Mouse (Mus musculus) stomach, postnatal 0 days (tissue): Measurements from ENCODE around the gene Ninl. TPM values are rescaled to one million over a fixed set of nuclear protein-coding genes. Genes with fewer than 3 reads are reported as not detected.

Experiments used
- ATAC-seq: fragments of 200-750 bp; cut with Nextera tagmentation; 2 replicates; pipeline ENCODE4 v1.8.0; 2017; ENCODE audit not compliant: low FRiP score, low TSS enrichment
- DNase-seq: peaks from one replicate; pipeline ENCODE4 v3.0.0-alpha.2; 2016; ENCODE audit warnings: low spot score
- H3K27ac ChIP-seq: fragments of 300-500 bp; sonication (generic); replicated peaks from 2 replicates; pipeline ENCODE4 v1.5.1; 2014; ENCODE audit warnings: mild to moderate bottlenecking, control low read depth
- H3K27me3 ChIP-seq: fragments of 300-500 bp; sonication (generic); 2 replicates; pipeline ENCODE4 v1.6.1; 2014; ENCODE audit warnings: low read length; ENCODE audit not compliant: control insufficient read depth, insufficient read depth
- H3K36me3 ChIP-seq: fragments of 300-500 bp; sonication (generic); 2 replicates; pipeline ENCODE4 v1.6.1; 2014; ENCODE audit warnings: low read length, mixed read lengths; ENCODE audit not compliant: control insufficient read depth, insufficient read depth
- H3K4me1 ChIP-seq: fragments of 300-500 bp; sonication (generic); replicated peaks from 2 replicates; pipeline ENCODE4 v1.6.1; 2014; ENCODE audit warnings: antibody characterized with exemption; ENCODE audit not compliant: control insufficient read depth, insufficient read depth
- H3K4me2 ChIP-seq: fragments of 300-500 bp; sonication (generic); replicated peaks from 2 replicates; pipeline ENCODE4 v1.6.1; 2014; ENCODE audit warnings: low read depth, mild to moderate bottlenecking, control low read depth, moderate library complexity
- H3K4me3 ChIP-seq: fragments of 300-500 bp; sonication (generic); 2 replicates; pipeline ENCODE4 v1.5.1; 2014; ENCODE audit warnings: low read depth, low read length, control low read depth
- H3K9ac ChIP-seq: fragments of 300-500 bp; sonication (generic); 2 replicates; pipeline ENCODE4 v1.6.1; 2014; ENCODE audit warnings: mild to moderate bottlenecking, low read length, control low read depth, mixed read lengths
- H3K9me3 ChIP-seq: fragments of 300-500 bp; sonication (generic); 2 replicates; pipeline ENCODE4 v1.6.1; 2016; ENCODE audit warnings: low read length; ENCODE audit not compliant: control insufficient read depth
- CTCF ChIP-seq: IDR thresholded peaks from 2 replicates; pipeline ENCODE4 v1.5.1; 2016; ENCODE audit warnings: antibody characterized with exemption, low read depth, mild to moderate bottlenecking, moderate library complexity
- EP300 ChIP-seq: optimal IDR thresholded peaks from 2 replicates; pipeline ENCODE3; 2016; ENCODE audit warnings: antibody characterized with exemption
- WGBS: fragments of 180-500 bp; shearing (Covaris S2); extraction: QIAGEN DNeasy Blood & Tissue Kit; methylation state at CpG from one replicate; pipeline ENCODE4 v1.1.7; 2014; 5-methylcytosine and 5-hydroxymethylcytosine counted together
- polyA plus RNA-seq: library from polyadenylated mRNA; unstranded; fragments of >200 nt; fragmentation: Nextera tagmentation; extraction: Ambion mirVana; gene quantifications from 2 replicates; pipeline ENCODE4 v1.2.1, GENCODE M21; 2015

The Ninl gene
- polyA plus RNA-seq, 1 experiment from 2014 or later: 2.3 TPM

GRCm38 (mm10) chr2:150923505-150923904 lies 115.7 kb downstream of the Ninl start:
- Histone ChIP-seq H3K9me3 (no peaks in the 10 kb centered on the region), H3K4me3 (no peak overlapping the region), H3K4me2 (no peak overlapping the region), H3K4me1 (no peaks in the 10 kb centered on the region), H3K36me3 (no peaks in the 10 kb centered on the region), H3K9ac (no peak overlapping the region), H3K27me3 (no peaks in the 10 kb centered on the region), H3K27ac (no peak overlapping the region)
- ATAC-seq: no peak
- no peak for TF ChIP-seq CTCF
- no peak for TF ChIP-seq EP300
- 87% methylated on average over 7 of the region's 7 CpGs for WGBS
- no peak for DNase-seq

DNA sequence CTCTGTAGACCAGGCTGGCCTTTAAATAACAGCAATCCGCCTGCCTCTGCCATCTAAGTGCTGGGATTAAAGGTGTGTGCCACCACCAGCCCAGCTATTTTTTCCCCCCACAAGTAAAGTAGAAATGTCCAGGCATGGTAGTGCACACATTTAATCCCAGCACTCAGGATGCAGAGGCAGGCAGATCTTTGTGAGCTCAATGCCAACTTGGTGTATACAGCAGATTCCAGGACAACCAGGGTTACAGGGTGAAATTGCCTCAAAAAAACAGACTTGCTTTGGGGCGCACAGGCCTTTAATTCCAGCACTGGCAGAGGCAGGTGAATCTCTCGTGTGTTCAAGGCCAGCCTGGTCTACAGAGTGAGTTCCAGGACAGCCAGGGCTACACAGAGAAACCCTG lies 116.2 kb downstream of the Ninl start:
- Histone ChIP-seq H3K36me3 (no peaks in the 10 kb centered on the region), H3K9ac (no peak overlapping the region), H3K4me1 (no peaks in the 10 kb centered on the region), H3K27me3 (no peaks in the 10 kb centered on the region), H3K4me3 (no peak overlapping the region), H3K4me2 (no peak overlapping the region), H3K27ac (no peak overlapping the region), H3K9me3 (no peaks in the 10 kb centered on the region)
- WGBS: 90% methylated on average over 3 of the region's 3 CpGs
- no peak for TF ChIP-seq CTCF
- TF ChIP-seq EP300: no peak
- no peak for ATAC-seq
- no peak for DNase-seq

- ATAC-seq (no peak), DNase-seq (no peak)
- 0 out of 2 replicates have a peak overlapping the region, but pooled peaks have one; percentile 3 for H3K27ac ChIP-seq
- no peak overlapping the region for H3K9ac ChIP-seq
- 81% methylated on average over 4 of the region's 4 CpGs for WGBS
- no peaks in the 10 kb centered on the region for H3K27me3 ChIP-seq
- H3K4me1 ChIP-seq: no peaks in the 10 kb centered on the region
- no peak overlapping the region for H3K4me3 ChIP-seq
- TF ChIP-seq EP300: no peak
- TF ChIP-seq CTCF: no peak
- H3K36me3 ChIP-seq: no peaks in the 10 kb centered on the region
- H3K9me3 ChIP-seq: no peaks in the 10 kb centered on the region
- H3K4me2 ChIP-seq: no peak overlapping the region
These were observed 117.0 kb downstream of the Ninl start for GRCm38 (mm10) chr2:150922165-150922564.

DNA sequence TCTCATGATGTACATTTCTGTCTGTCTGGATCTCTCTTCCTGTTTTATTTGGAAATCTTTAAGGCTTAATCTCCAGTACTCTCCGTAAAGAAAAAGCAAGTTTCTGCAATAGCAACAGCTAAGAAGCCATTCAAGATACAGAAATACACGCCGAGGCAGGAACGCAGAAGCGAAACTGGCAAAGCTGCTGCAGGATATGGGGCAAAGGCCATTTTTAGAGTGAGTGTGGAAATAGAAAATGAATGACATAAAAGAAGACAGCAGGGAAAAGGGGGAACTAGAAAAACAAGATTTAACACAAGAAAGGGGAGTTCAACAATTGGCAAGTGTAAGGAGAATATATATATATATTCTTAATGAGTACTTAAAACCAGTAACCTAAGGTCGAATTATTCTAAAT lies 117.5 kb downstream of the Ninl start:
- no peak overlapping the region for H3K9ac ChIP-seq
- H3K36me3 ChIP-seq: no peaks in the 10 kb centered on the region
- 65% methylated on average over 6 of the region's 6 CpGs for WGBS
- no peak for ATAC-seq
- no peaks in the 10 kb centered on the region for H3K4me1 ChIP-seq
- H3K9me3 ChIP-seq: no peaks in the 10 kb centered on the region
- H3K27me3 ChIP-seq: no peaks in the 10 kb centered on the region
- no peak overlapping the region for H3K27ac ChIP-seq
- no peak overlapping the region for H3K4me2 ChIP-seq
- no peak overlapping the region for H3K4me3 ChIP-seq
- no peak for DNase-seq
- TF ChIP-seq EP300: no peak
- no peak for TF ChIP-seq CTCF

DNA sequence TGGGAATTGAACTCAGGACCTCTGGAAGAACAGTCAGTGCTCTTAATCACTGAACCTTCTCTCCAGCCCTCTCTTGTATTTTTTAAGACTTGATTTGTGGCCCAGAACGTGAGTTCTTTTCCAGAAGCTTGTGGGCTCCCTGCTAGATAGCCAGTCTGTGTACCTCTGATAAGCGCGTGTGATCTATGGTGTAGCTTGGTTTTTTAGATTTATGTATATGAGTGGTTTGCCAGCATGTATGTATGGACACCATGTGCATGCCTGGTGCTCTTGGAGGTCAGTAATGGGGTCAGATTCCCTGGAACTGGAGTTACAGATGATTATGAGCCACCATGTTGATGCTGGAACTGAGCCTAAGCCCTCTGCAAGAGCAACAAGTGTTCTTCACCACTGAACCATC lies 118.6 kb downstream of the Ninl start:
- no peak overlapping the region for H3K27ac ChIP-seq
- no peaks in the 10 kb centered on the region for H3K9me3 ChIP-seq
- no peak for ATAC-seq
- H3K9ac ChIP-seq: no peak overlapping the region
- no peak overlapping the region for H3K4me3 ChIP-seq
- no peaks in the 10 kb centered on the region for H3K36me3 ChIP-seq
- H3K27me3 ChIP-seq: no peaks in the 10 kb centered on the region
- TF ChIP-seq CTCF (no peak), EP300 (no peak)
- DNase-seq: no peak
- H3K4me1 ChIP-seq: no peaks in the 10 kb centered on the region
- 90% methylated on average over 3 of the region's 3 CpGs for WGBS
- no peak overlapping the region for H3K4me2 ChIP-seq

GRCm38 (mm10) chr2:150918720-150919119 lies 120.5 kb downstream of the Ninl start:
- no peaks in the 10 kb centered on the region for H3K9me3 ChIP-seq
- no peak overlapping the region for H3K9ac ChIP-seq
- no peak overlapping the region for H3K27ac ChIP-seq
- H3K27me3 ChIP-seq: no peaks in the 10 kb centered on the region
- ATAC-seq: peak; percentile 73
- DNase-seq: no peak
- no peak overlapping the region for H3K4me2 ChIP-seq
- no peaks in the 10 kb centered on the region for H3K4me1 ChIP-seq
- H3K36me3 ChIP-seq: no peaks in the 10 kb centered on the region
- H3K4me3 ChIP-seq: no peak overlapping the region
- TF ChIP-seq CTCF (no peak), EP300 (no peak)
- 68% methylated on average over 3 of the region's 3 CpGs for WGBS
